Mouse (Mus musculus): Measurements from ENCODE around the gene Six5. TPM values are rescaled to one million over a fixed set of nuclear protein-coding genes. Genes with fewer than 3 reads are reported as not detected.

The Six5 gene
- total and polyA plus RNA-seq, 3 experiments = 3.0 to 7.7 TPM; not detected in 1

DNA sequence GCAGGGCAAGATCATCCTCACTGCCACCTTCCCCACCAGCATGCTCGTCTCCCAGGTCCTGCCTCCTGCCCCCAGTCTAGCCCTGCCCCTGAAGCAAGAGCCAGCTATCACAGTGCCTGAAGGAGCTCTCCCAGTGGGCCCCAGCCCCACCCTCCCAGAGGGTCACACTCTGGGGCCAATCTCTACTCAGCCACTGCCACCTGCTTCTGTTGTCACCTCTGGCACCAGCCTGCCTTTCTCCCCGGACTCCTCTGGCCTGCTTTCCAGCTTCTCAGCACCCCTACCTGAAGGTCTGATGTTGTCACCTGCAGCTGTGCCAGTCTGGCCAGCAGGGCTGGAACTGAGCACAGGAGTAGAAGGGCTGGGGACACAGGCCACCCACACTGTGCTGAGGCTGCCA, 2.8 kb downstream of the Six5 start:
- TF ChIP-seq UBTF (IDR thresholded peaks at IDR 0.05; ENCODE audit: borderline replicate concordance, insufficient read depth, low read depth, low read length) = no peak
- TF ChIP-seq SIN3A (IDR thresholded peaks at IDR 0.05; ENCODE audit: low read length) = no peak
- no peak for TF ChIP-seq KAT2A (conservative IDR thresholded peaks at IDR 0.05; ENCODE audit: low read depth, low read length)
- no peak for TF ChIP-seq JUND (IDR thresholded peaks at IDR 0.05; ENCODE audit: low read depth, low read length)
- no peak for TF ChIP-seq POLR2AphosphoS2 (IDR thresholded peaks at IDR 0.05; ENCODE audit: low read length)
- TF ChIP-seq POLR2AphosphoS5 (IDR thresholded peaks at IDR 0.05; ENCODE audit: borderline replicate concordance, low read depth, low read length) = no peak
- H3K9ac ChIP-seq (ENCODE audit: control insufficient read depth, low read depth, low read length, poor library complexity, severe bottlenecking) = no peak overlapping the region
- no peak for DNase-seq (ENCODE audit: low read depth, low spot score)
- H3K4me1 ChIP-seq (ENCODE audit: control insufficient read depth in 1 of 2, insufficient read depth in 2 of 2, low read length in 2 of 2) = peaks cover 0 to 9% of the 10 kb centered on the region in 2 experiments; a peak in 3 of 4 replicates
- H3K79me2 ChIP-seq (ENCODE audit: control insufficient read depth, insufficient read depth, low read length, poor library complexity) = peaks cover 8% of the 10 kb centered on the region; the same call in 1 of the 2 replicates
- H3K27me3 ChIP-seq (ENCODE audit: control insufficient read depth in 1 of 2, insufficient read depth in 2 of 2, low read length in 2 of 2) = no peaks in the 10 kb centered on the region
- H3K4me3 ChIP-seq (ENCODE audit: control insufficient read depth in 1 of 2, insufficient read depth in 1 of 2, low read depth in 2 of 2, low read length in 2 of 2) = no peak overlapping the region
- H3K9me3 ChIP-seq (replicated peaks; ENCODE audit: insufficient read depth, low read length) = no peaks in the 10 kb centered on the region
- H3K27ac ChIP-seq (ENCODE audit: control insufficient read depth, low read depth, low read length) = no peak overlapping the region
- H3K36me3 ChIP-seq (ENCODE audit: control insufficient read depth in 1 of 2, insufficient read depth in 2 of 2, low read length in 2 of 2) = no peaks in the 10 kb centered on the region

DNA sequence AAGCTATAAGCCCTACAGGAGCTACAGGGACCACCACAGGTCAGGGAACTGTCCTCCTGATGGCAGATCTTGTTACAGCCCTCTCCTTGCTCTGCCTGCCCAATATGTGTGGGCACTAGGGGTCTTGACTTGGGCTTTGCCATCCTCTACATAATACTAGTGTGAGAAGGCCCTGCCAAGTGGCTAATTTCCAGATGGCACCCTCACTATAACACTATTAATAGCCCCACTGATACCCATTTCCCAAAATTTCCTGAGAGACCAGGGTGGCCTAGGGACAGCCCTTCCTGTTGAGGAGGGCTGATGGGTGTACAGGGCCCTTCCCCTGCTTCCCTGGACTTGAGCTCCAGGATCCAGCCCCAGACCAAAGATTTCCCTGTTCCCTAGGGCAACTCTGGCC, 3.5 kb downstream of the Six5 start:
- peaks cover 8% of the 10 kb centered on the region; the same call in 1 of the 2 replicates for H3K79me2 ChIP-seq (ENCODE audit: control insufficient read depth, insufficient read depth, low read length, poor library complexity)
- H3K4me1 ChIP-seq (ENCODE audit: control insufficient read depth in 1 of 2, insufficient read depth in 2 of 2, low read length in 2 of 2) = peaks cover 0 to 9% of the 10 kb centered on the region in 2 experiments; a peak in 3 of 4 replicates
- no peaks in the 10 kb centered on the region for H3K27me3 ChIP-seq (ENCODE audit: control insufficient read depth in 1 of 2, insufficient read depth in 2 of 2, low read length in 2 of 2)
- H3K9me3 ChIP-seq (replicated peaks; ENCODE audit: insufficient read depth, low read length) = no peaks in the 10 kb centered on the region
- DNase-seq (ENCODE audit: low read depth, low spot score) = no peak
- no peak overlapping the region for H3K4me3 ChIP-seq (ENCODE audit: control insufficient read depth in 1 of 2, insufficient read depth in 1 of 2, low read depth in 2 of 2, low read length in 2 of 2)
- no peak overlapping the region for H3K27ac ChIP-seq (ENCODE audit: control insufficient read depth, low read depth, low read length)
- H3K36me3 ChIP-seq (ENCODE audit: control insufficient read depth in 1 of 2, insufficient read depth in 2 of 2, low read length in 2 of 2) = no peaks in the 10 kb centered on the region
- TF ChIP-seq MYC (IDR thresholded peaks at IDR 0.05; ENCODE audit: low read depth, low read length) (no peak), USF1 (IDR thresholded peaks at IDR 0.05; ENCODE audit: low read depth, low read length) (no peak), MYB (IDR thresholded peaks at IDR 0.05; ENCODE audit: low read depth, low read length) (no peak), JUND (IDR thresholded peaks at IDR 0.05; ENCODE audit: low read depth, low read length) (no peak), EP300 (IDR thresholded peaks at IDR 0.05; ENCODE audit: low read depth in 1 of 2, low read length in 2 of 2) (no peak), ETS1 (IDR thresholded peaks at IDR 0.05; ENCODE audit: low read depth, low read length) (no peak), GATA1 (IDR thresholded peaks at IDR 0.05; ENCODE audit: low read depth, low read length) (no peak)
- H3K9ac ChIP-seq (ENCODE audit: control insufficient read depth, low read depth, low read length, poor library complexity, severe bottlenecking) = no peak overlapping the region

DNA sequence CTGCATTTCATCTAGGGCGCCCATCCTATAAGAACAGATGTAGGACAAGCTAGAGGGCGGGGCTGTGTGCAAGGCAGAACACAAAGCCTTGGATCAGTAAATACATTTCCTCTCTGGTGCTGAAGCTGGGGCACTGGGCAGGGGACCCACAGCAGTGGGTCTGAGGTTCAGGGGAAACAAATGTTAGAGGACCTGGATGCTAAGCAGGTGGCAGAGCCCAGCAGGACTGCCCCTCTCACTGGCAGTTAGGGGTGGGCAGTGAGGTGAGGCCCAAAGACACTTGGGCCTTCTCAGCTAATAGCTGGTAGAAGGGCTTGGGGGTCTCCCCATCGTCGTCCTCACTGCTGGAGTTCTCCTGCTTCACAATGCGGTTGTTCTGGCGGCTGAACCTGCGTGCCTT, 4.4 kb downstream of the Six5 start:
- no peak for TF ChIP-seq NRF1 (IDR thresholded peaks at IDR 0.05; ENCODE audit: insufficient read depth, low read depth, low read length, poor library complexity, severe bottlenecking)
- no peak for TF ChIP-seq EP300 (IDR thresholded peaks at IDR 0.05; ENCODE audit: low read depth in 1 of 2, low read length in 2 of 2)
- TF ChIP-seq RCOR1 (IDR thresholded peaks at IDR 0.05; ENCODE audit: low read depth, low read length) = no peak
- no peak for TF ChIP-seq POLR2A (IDR thresholded peaks at IDR 0.05; ENCODE audit: control insufficient read depth in 1 of 2, insufficient read depth in 1 of 2, low read depth in 1 of 2, low read length in 2 of 2, poor library complexity in 1 of 2)
- no peak for TF ChIP-seq E2F4 (IDR thresholded peaks at IDR 0.05; ENCODE audit: borderline replicate concordance, low read depth, low read length)
- TF ChIP-seq ELF1 (IDR thresholded peaks at IDR 0.05; ENCODE audit: low read depth, low read length) = no peak
- no peak for TF ChIP-seq RAD21 (IDR thresholded peaks at IDR 0.05; ENCODE audit: low read depth, low read length)
- TF ChIP-seq TAL1 (IDR thresholded peaks at IDR 0.05; ENCODE audit: low read length) = no peak
- no peak for TF ChIP-seq USF2 (IDR thresholded peaks at IDR 0.05; ENCODE audit: borderline replicate concordance in 1 of 2, insufficient read depth in 1 of 2, low read depth in 1 of 2, low read length in 2 of 2)
- TF ChIP-seq POLR2AphosphoS2 (IDR thresholded peaks at IDR 0.05; ENCODE audit: low read length) = no peak
- no peak for TF ChIP-seq MYB (IDR thresholded peaks at IDR 0.05; ENCODE audit: low read depth, low read length)
- TF ChIP-seq SIN3A (IDR thresholded peaks at IDR 0.05; ENCODE audit: low read length) = no peak
- no peak for TF ChIP-seq ZKSCAN1 (IDR thresholded peaks at IDR 0.05; ENCODE audit: low read depth, low read length)
- TF ChIP-seq ZMIZ1 (IDR thresholded peaks at IDR 0.05; ENCODE audit: low read depth, low read length) = no peak
- no peak for TF ChIP-seq MYC (IDR thresholded peaks at IDR 0.05; ENCODE audit: low read depth, low read length)
- no peak for TF ChIP-seq POLR2AphosphoS5 (IDR thresholded peaks at IDR 0.05; ENCODE audit: borderline replicate concordance, low read depth, low read length)
- no peak for TF ChIP-seq ZC3H11A (IDR thresholded peaks at IDR 0.05; ENCODE audit: low read depth, low read length)

More for the DNA sequence above, 4.4 kb downstream of the Six5 start:
- no peak for DNase-seq (ENCODE audit: low read depth, low spot score)
- Histone ChIP-seq H3K4me3 (ENCODE audit: control insufficient read depth in 1 of 2, insufficient read depth in 1 of 2, low read depth in 2 of 2, low read length in 2 of 2) (no peak overlapping the region), H3K36me3 (ENCODE audit: control insufficient read depth in 1 of 2, insufficient read depth in 2 of 2, low read length in 2 of 2) (no peaks in the 10 kb centered on the region), H3K27ac (ENCODE audit: control insufficient read depth, low read depth, low read length) (no peak overlapping the region), H3K27me3 (ENCODE audit: control insufficient read depth in 1 of 2, insufficient read depth in 2 of 2, low read length in 2 of 2) (no peaks in the 10 kb centered on the region), H3K4me1 (ENCODE audit: control insufficient read depth in 1 of 2, insufficient read depth in 2 of 2, low read length in 2 of 2) (peaks cover 0 to 10% of the 10 kb centered on the region in 2 experiments; a peak in 3 of 4 replicates), H3K9me3 (replicated peaks; ENCODE audit: insufficient read depth, low read length) (no peaks in the 10 kb centered on the region), H3K9ac (ENCODE audit: control insufficient read depth, low read depth, low read length, poor library complexity, severe bottlenecking) (no peak overlapping the region), H3K79me2 (ENCODE audit: control insufficient read depth, insufficient read depth, low read length, poor library complexity) (peaks cover 8% of the 10 kb centered on the region; the same call in 1 of the 2 replicates)
